Mouse (Mus musculus) bone marrow macrophage, adult 2 months (primary cell): ENCODE measurements at regions not wholly inside any gene's neighbourhood (a gene's known extent, or its start where the extent isn't known, plus 50 kb on each side); places are given as distances from the start of the nearest gene placed in this dataset.

Experiments
- H3K27ac ChIP-seq: 2 replicates; pipeline ENCODE4 v1.5.1; 2012; ENCODE audit warnings: low read depth, low read length; ENCODE audit not compliant: insufficient read depth
- H3K4me1 ChIP-seq: 2 replicates; pipeline ENCODE4 v1.6.1; 2012; ENCODE audit warnings: low read length; ENCODE audit not compliant: control insufficient read depth, insufficient read depth
- H3K4me3 ChIP-seq: 2 replicates; pipeline ENCODE4 v1.5.1; 2012; ENCODE audit warnings: mild to moderate bottlenecking, low read length, moderate library complexity; ENCODE audit not compliant: insufficient read depth
- CTCF ChIP-seq: IDR thresholded peaks from 2 replicates; pipeline ENCODE4 v1.5.1; 2012; ENCODE audit warnings: low read depth, mild to moderate bottlenecking, low read length, moderate library complexity
- POLR2A ChIP-seq: IDR thresholded peaks from 2 replicates; pipeline ENCODE4 v1.6.1; 2012; ENCODE audit warnings: mild to moderate bottlenecking, low read depth, low read length, borderline replicate concordance

DNA sequence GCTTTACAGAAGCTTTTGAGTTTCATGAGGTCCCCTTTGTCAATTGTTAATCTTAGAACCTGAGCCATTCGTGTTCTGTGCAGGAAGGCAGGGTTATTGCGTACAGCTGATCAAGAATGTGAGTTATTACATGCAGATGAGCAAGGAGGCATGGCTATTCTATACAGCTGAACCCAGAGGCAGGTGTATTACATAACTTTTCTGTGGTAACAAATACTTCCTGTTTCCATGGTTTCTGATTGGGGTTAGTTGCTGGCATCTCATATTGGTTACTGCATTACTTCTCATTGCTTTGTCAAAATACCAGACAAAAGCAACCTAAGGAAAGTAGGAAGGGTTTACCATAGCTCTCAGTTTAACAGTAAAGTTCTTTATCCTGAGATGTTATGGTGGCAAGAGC, 421.8 kb downstream of the Fgf9 start:
- TF ChIP-seq POLR2A (no peak), CTCF (no peak)
- Histone ChIP-seq H3K4me1 (no peaks in the 10 kb centered on the region), H3K27ac (no peak overlapping the region), H3K4me3 (no peak overlapping the region)

DNA sequence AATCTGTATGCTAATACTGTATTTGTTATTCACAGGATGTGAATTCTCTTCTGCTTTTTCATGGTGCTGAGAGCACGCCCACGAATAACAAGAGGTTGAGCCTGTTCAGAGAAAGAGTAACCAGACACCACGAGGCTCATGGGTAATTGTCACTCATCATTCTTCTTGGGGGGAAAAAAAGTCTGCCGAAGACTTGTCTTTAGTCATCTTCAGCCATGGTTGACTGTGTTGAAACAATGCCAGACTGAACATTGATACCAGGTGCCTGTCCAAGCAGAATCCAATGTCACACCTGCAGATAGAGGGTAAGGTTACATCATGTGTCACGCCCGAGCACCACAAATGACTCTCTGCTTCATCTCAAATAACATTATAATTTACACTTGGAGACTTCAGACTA, 418.5 kb downstream of the Fgf9 start:
- TF ChIP-seq POLR2A = no peak
- no peak for TF ChIP-seq CTCF

DNA sequence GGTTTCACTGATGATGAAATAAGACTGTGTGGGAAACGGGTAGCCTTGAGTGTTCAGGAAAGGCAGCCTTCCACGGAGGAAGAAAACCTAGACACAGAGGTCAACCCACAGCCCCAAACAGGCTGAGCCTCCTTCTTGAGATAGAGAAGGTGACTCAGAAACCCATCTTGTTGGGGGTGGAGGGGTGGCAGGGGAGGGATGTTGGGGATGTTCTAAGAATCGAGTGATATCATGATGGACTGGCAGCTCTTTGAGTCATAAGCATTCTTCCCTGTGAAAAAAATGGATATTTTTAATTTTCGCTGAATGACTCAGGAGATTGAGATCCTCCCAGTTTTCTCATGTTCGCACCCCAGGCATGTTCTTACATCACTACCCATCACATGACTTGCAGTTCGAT, 417.5 kb downstream of the Fgf9 start:
- Histone ChIP-seq H3K4me1 (no peaks in the 10 kb centered on the region), H3K4me3 (no peak overlapping the region), H3K27ac (no peak overlapping the region)
- TF ChIP-seq CTCF = no peak
- no peak for TF ChIP-seq POLR2A

More for the DNA sequence above, 418.5 kb downstream of the Fgf9 start:
- H3K4me3 ChIP-seq = no peak overlapping the region
- H3K27ac ChIP-seq = no peak overlapping the region
- H3K4me1 ChIP-seq = no peaks in the 10 kb centered on the region

- Histone ChIP-seq H3K4me3 (no peak overlapping the region), H3K4me1 (no peaks in the 10 kb centered on the region)
- TF ChIP-seq CTCF (no peak), POLR2A (no peak)
These were observed 410.1 kb downstream of the Fgf9 start for GRCm38 (mm10) chr14:58480454-58480853.

GRCm38 (mm10) chr14:58470678-58471077, 400.3 kb downstream of the Fgf9 start:
- Histone ChIP-seq H3K4me1 (no peaks in the 10 kb centered on the region), H3K4me3 (no peak overlapping the region), H3K27ac (no peak overlapping the region)
- no peak for TF ChIP-seq POLR2A
- no peak for TF ChIP-seq CTCF

More at GRCm38 (mm10) chr14:58480454-58480853, 410.1 kb downstream of the Fgf9 start:
- H3K27ac ChIP-seq = no peak overlapping the region

DNA sequence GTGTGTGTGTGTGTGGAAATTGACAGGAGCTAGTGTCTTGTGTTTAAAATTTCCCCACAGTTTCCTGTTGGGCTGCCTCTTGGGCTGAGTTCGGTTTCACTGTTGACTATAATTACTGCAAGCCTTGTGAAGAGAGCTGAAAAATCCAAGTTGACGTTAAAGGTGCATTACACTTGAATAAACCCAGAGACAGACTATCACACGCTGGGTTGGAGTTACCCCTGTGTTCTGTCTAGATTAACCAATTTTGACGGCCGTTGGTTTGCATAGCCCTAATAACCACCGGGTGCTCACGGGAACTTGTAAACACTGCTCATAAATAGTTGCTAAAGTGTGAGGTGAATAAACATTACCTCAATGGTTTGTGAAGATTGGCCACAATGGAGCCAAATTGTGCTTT, 398.1 kb downstream of the Fgf9 start:
- TF ChIP-seq POLR2A (no peak), CTCF (no peak)
- no peaks in the 10 kb centered on the region for H3K4me1 ChIP-seq
- H3K27ac ChIP-seq = no peak overlapping the region
- no peak overlapping the region for H3K4me3 ChIP-seq

GRCm38 (mm10) chr14:58467856-58468255, 397.5 kb downstream of the Fgf9 start:
- H3K27ac ChIP-seq = no peak overlapping the region
- TF ChIP-seq POLR2A = no peak
- TF ChIP-seq CTCF = no peak
- H3K4me3 ChIP-seq = no peak overlapping the region
- H3K4me1 ChIP-seq = no peaks in the 10 kb centered on the region

GRCm38 (mm10) chr14:58446776-58447354, 376.5 kb downstream of the Fgf9 start:
- Histone ChIP-seq H3K4me1 (no peaks in the 10 kb centered on the region), H3K4me3 (no peak overlapping the region), H3K27ac (no peak overlapping the region)
- TF ChIP-seq POLR2A = no peak

- no peaks in the 10 kb centered on the region for H3K4me1 ChIP-seq
- H3K4me3 ChIP-seq = no peak overlapping the region
- no peak overlapping the region for H3K27ac ChIP-seq
- TF ChIP-seq POLR2A = no peak
- no peak for TF ChIP-seq CTCF
These were observed 374.1 kb downstream of the Fgf9 start for GRCm38 (mm10) chr14:58444496-58444895.

DNA sequence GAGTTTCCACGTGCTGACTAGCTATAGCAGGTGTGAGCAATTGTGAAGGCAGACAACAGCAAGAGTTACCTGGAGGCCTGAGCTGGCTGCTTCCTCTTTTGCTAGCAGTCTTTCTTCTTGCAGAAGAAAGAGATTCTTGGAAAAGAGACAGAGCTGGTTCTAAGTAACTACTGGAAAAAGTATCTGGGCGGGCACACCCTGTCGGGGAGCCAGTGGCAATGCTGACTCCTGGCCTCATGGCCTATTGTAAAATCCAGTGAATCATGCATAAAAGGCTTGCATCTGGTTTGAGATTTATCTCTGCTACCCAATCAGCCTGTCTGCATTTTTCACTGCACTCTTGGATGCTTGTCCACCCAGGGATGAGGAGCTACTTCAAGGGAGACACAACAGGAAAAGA, 372.2 kb downstream of the Fgf9 start:
- Histone ChIP-seq H3K27ac (no peak overlapping the region), H3K4me3 (no peak overlapping the region), H3K4me1 (no peaks in the 10 kb centered on the region)
- TF ChIP-seq CTCF (no peak), POLR2A (no peak)

DNA sequence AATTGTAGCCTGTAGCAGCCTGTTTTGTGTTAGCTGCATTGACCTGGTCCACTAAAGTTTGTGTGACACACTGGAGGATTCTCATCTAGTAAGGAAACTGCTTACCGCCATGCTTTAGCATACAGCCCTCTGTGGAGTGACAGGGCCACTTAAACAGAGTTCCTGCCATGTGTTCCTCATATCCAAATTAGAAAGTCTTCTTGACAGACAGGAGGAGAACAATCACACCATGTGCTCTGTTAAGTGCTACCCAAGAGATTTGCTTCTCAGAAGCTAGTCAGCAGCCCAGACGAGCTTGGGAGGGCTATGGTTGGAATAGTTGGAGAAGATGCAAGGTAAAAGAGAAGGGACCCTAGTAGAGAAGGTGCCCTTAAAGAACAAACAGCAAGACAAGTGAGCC, 369.6 kb downstream of the Fgf9 start:
- Histone ChIP-seq H3K4me1 (no peaks in the 10 kb centered on the region), H3K27ac (no peak overlapping the region), H3K4me3 (no peak overlapping the region)
- TF ChIP-seq CTCF (no peak), POLR2A (no peak)
